Mouse (Mus musculus) embryonic fibroblast, embryonic 13.5 days (primary cell): ENCODE results near the gene Edrf1.

ENCODE experiments used
- CTCF ChIP-seq: IDR thresholded peaks from 2 replicates; pipeline ENCODE4 v1.5.1; 2011; ENCODE audit warnings: mild to moderate bottlenecking, control low read depth, low read length, moderate library complexity, borderline replicate concordance; ENCODE audit not compliant: insufficient read depth
- POLR2A ChIP-seq: IDR thresholded peaks from 2 replicates; pipeline ENCODE4 v1.6.1; 2011; ENCODE audit warnings: low read depth, mild to moderate bottlenecking, control low read depth, low read length, moderate library complexity

GRCm38 (mm10) chr7:133627184-133627936 lies 10.0 kb upstream of the Edrf1 start:
- TF ChIP-seq CTCF (no peak), POLR2A (no peak)
